Mouse (Mus musculus): ENCODE measurements around the gene Glrp1. TPM values are rescaled to one million over a fixed set of nuclear protein-coding genes. Genes with fewer than 3 reads are reported as not detected.

Gene Glrp1
- under 1 TPM in 1 of 2 experiments, not detected in 1; 0.06 TPM for polyA plus RNA-seq (2012; fragmentation: generic; extraction: Trizol)

DNA sequence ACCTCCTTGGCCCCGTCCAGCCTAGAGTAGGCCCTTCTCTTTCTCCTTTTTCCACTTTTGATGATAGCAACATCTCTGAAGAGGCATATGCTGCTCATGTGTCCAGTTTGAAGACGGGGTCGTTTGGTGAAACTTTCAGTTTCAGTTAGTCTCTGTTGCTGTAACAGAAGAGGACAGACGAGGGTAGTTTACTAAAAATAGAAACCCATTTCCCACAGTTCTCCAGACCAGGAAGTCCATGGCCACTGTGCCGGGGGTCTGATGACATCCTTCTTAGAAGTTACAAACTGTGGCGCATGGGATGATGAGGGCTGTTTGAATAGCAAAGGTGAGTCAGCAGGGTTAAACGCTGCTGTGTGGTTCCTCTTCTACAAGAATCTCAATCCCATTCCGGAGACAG is at the start of gene Glrp1:
TSS of gene Glrp1 (minus strand) at position 278 of the 400 bp plus-strand sequence.

Other genes with a start within 250 kb of the Glrp1 start
- gene Hjurp, start 232.4 kb downstream of the Glrp1 start, polyA plus RNA-seq (2012; fragmentation: generic; extraction: Trizol), result 10 to 100 TPM; 14.5 to 62.3 TPM
- gene Trpm8, start 232.4 kb downstream of the Glrp1 start, polyA plus RNA-seq (2012; fragmentation: generic; extraction: Trizol), result not detected
- gene Spp2, start 103.1 kb downstream of the Glrp1 start, polyA plus RNA-seq (2012; fragmentation: generic; extraction: Trizol), result not detected
- 10 to 100 TPM; 10.3 to 16.5 TPM for gene Arl4c, start 192.2 kb upstream of the Glrp1 start, polyA plus RNA-seq (2012; fragmentation: generic; extraction: Trizol)

Data from C3H10T1/2 (cell line).